Mouse (Mus musculus): ENCODE results near the gene Smarca2.

GRCm38 (mm10) chr19:26756399-26756798 lies 151.5 kb downstream of the Smarca2 start:
- TF ChIP-seq CTCF (IDR thresholded peaks at IDR 0.05; ENCODE audit: extremely low read depth, insufficient read length, insufficient replicate concordance, low read depth, low read length) (no peak), POLR2A (IDR thresholded peaks at IDR 0.05; ENCODE audit: low read depth, low read length) (no peak)

All from small intestine, adult 2 months (tissue).